Mouse (Mus musculus) heart, postnatal 0 days (tissue): ENCODE results near the gene Ugt1a6b. TPM values are rescaled to one million over a fixed set of nuclear protein-coding genes. Genes with fewer than 3 reads are reported as not detected.
"Not testable (repeated sequence)": the region's sequence is repeated elsewhere in the genome, so short reads cannot be mapped to it uniquely, and the experiment has no call there.

Source experiments
- ATAC-seq: fragments of 200-750 bp; cut with Nextera tagmentation; 2 replicates; pipeline ENCODE4 v1.8.0; 2017; ENCODE audit warnings: low read depth, moderate number of reproducible peaks, moderate library complexity; ENCODE audit not compliant: insufficient read depth
- DNase-seq: peaks from one replicate; pipeline ENCODE4 v3.0.0-alpha.2; 2016; ENCODE audit warnings: low spot score
- H3K27ac ChIP-seq: fragments of 300-500 bp; sonication (generic); 2 replicates; pipeline ENCODE4 v1.5.1; 2014; ENCODE audit warnings: low read depth, mild to moderate bottlenecking
- H3K27me3 ChIP-seq: fragments of 300-500 bp; sonication (generic); 2 replicates; pipeline ENCODE4 v1.6.1; 2014; ENCODE audit warnings: low read length, mixed read lengths; ENCODE audit not compliant: control insufficient read depth, insufficient read depth
- H3K36me3 ChIP-seq: fragments of 300-500 bp; sonication (generic); replicated peaks from 2 replicates; pipeline ENCODE4 v1.6.1; 2014; ENCODE audit warnings: low read length, mixed read lengths; ENCODE audit not compliant: control insufficient read depth, insufficient read depth
- H3K4me1 ChIP-seq: fragments of 300-500 bp; sonication (generic); 2 replicates; pipeline ENCODE4 v1.6.1; 2014; ENCODE audit warnings: antibody characterized with exemption; ENCODE audit not compliant: control insufficient read depth, insufficient read depth
- H3K4me2 ChIP-seq: fragments of 300-500 bp; sonication (generic); 2 replicates; pipeline ENCODE4 v1.6.1; 2014; ENCODE audit warnings: low read depth, mild to moderate bottlenecking, low read length, moderate library complexity
- H3K4me3 ChIP-seq: fragments of 300-500 bp; sonication (generic); 2 replicates; pipeline ENCODE4 v1.5.1; 2014; ENCODE audit warnings: low read depth, low read length
- H3K9ac ChIP-seq: fragments of 300-500 bp; sonication (generic); replicated peaks from 2 replicates; pipeline ENCODE4 v1.6.1; 2014; ENCODE audit warnings: low read depth, low read length, mixed read lengths
- H3K9me3 ChIP-seq: fragments of 300-500 bp; sonication (generic); replicated peaks from 2 replicates; pipeline ENCODE4 v1.6.1; 2016; ENCODE audit warnings: low read length; ENCODE audit not compliant: control insufficient read depth
- CTCF ChIP-seq: IDR thresholded peaks from 2 replicates; pipeline ENCODE4 v1.5.1; 2016; ENCODE audit warnings: antibody characterized with exemption, control low read depth, low read depth
- EP300 ChIP-seq: IDR thresholded peaks from 2 replicates; pipeline ENCODE4 v1.6.1; 2016; ENCODE audit warnings: antibody characterized with exemption, low read depth
- WGBS: fragments of 180-500 bp; shearing (Covaris S2); extraction: QIAGEN DNeasy Blood & Tissue Kit; methylation state at CpG from one replicate; pipeline ENCODE4 v1.1.7; 2014; 5-methylcytosine and 5-hydroxymethylcytosine counted together
- polyA plus RNA-seq: library from polyadenylated mRNA; unstranded; fragments of >200 nt; fragmentation: Nextera tagmentation; extraction: Ambion mirVana; gene quantifications from 2 replicates; pipeline ENCODE4 v1.2.1, GENCODE M21; 2015
- total RNA-seq: library from RNA; depleted of rRNA; stranded (reverse); fragments of >200 nt; gene quantifications from 2 replicates; pipeline ENCODE4 v1.2.3, GENCODE M21; 2014; ENCODE audit warnings: low replicate concordance

Ugt1a6b gene
- total and polyA plus RNA-seq, 2 experiments from 2014 or later: 0.19 TPM; not detected in 1

DNA sequence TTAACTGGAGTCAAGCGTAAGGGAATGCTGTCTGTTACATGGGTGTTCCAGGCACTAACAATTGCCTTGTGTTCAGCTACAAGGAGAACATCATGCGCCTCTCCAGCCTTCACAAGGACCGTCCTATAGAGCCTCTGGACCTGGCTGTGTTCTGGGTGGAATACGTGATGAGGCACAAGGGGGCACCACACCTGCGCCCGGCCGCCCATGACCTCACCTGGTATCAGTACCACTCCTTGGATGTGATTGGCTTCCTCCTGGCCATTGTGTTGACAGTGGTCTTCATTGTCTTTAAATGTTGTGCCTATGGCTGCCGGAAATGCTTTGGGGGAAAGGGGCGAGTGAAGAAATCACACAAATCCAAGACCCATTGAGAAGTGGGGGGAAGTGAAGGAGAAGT is 115.0 kb downstream of the Ugt1a6b start:
- Histone ChIP-seq H3K27ac (no peak overlapping the region), H3K4me2 (no peak overlapping the region), H3K36me3 (no peaks in the 10 kb centered on the region), H3K27me3 (no peaks in the 10 kb centered on the region), H3K9ac (no peak overlapping the region), H3K4me3 (no peak overlapping the region), H3K4me1 (no peaks in the 10 kb centered on the region), H3K9me3 (peaks cover 42% of the 10 kb centered on the region)
- ATAC-seq: no peak
- no peak for DNase-seq
- TF ChIP-seq CTCF: no peak
- no peak for TF ChIP-seq EP300
- 64% methylated on average over 9 of the region's 9 CpGs for WGBS

DNA sequence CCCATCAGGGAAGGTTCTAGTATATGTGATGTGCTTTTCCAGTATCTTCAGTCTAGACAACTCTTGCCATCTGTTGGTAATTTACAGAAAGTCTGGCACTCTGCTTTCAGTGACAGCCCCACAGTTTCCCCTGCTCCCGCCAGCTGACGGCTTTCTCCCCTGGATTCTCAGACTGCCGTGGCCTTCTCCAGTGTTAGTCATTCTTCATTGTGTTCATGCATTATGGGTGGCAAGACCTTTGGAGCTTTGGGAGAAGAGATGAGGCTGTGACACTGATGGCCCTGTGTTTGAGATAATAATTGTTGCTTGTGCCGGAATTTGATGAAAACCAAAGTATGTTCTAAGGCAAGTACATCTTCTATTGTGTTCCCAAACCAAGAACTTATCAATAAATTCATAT is 115.5 kb downstream of the Ugt1a6b start:
- H3K27me3 ChIP-seq: no peaks in the 10 kb centered on the region
- H3K27ac ChIP-seq: no peak overlapping the region
- H3K4me1 ChIP-seq: no peaks in the 10 kb centered on the region
- no peak overlapping the region for H3K9ac ChIP-seq
- peaks cover 37% of the 10 kb centered on the region for H3K9me3 ChIP-seq
- no peaks in the 10 kb centered on the region for H3K36me3 ChIP-seq
- peak; percentile 8 for DNase-seq
- no peak for ATAC-seq
- no peak overlapping the region for H3K4me2 ChIP-seq
- TF ChIP-seq CTCF (no peak), EP300 (no peak)
- WGBS: 40% methylated on average over 4 of the region's 4 CpGs
- no peak overlapping the region for H3K4me3 ChIP-seq

DNA sequence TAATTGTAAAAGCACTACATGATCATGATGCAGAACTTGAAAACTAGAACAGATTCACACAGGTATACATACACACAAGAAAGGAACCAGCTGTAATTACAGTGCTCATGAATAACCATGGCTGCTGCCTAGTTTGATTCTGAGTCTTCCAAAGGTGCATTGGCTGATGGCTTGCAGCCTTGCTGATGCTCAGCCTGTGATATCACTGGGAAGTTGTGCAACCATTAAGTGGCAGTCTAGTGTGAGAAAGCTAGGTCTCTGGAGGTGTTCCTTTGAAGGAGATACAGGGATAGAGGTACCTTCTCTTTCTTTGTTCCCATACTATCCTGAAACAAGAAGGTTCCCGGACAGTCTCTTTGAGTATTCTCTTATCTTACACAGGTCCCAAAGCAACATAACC is 116.0 kb downstream of the Ugt1a6b start:
- H3K4me3 ChIP-seq: no peak overlapping the region
- 10% methylated on average over 1 of the region's 1 CpGs for WGBS
- TF ChIP-seq CTCF (no peak), EP300 (no peak)
- no peaks in the 10 kb centered on the region for H3K4me1 ChIP-seq
- no peak overlapping the region for H3K9ac ChIP-seq
- no peak for ATAC-seq
- H3K27ac ChIP-seq: no peak overlapping the region
- no peaks in the 10 kb centered on the region for H3K27me3 ChIP-seq
- no peaks in the 10 kb centered on the region for H3K36me3 ChIP-seq
- no peak for DNase-seq
- no peak overlapping the region for H3K4me2 ChIP-seq
- H3K9me3 ChIP-seq: peaks cover 32% of the 10 kb centered on the region

DNA sequence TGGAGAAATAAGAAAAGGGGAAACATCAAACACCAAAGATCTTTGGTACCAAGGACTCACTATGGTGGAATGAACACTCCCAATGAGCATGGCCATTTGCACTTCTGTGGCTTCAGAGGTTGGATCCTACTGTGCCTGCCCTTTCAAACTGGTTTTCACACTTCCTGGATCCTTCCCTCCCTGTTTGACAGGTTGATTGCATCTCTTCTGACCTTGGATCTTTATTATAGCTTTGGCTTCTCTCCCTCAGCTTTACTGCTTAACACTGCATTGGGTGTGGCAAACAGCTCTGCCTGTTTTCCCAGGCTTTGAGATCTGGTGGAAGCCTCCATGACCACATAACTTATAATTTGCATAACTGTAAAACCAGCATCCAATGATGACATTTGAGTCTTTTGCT is 117.3 kb downstream of the Ugt1a6b start:
- no peak for DNase-seq
- Histone ChIP-seq H3K4me1 (no peaks in the 10 kb centered on the region), H3K9ac (no peak overlapping the region), H3K27me3 (no peaks in the 10 kb centered on the region), H3K27ac (no peak overlapping the region), H3K4me2 (no peak overlapping the region), H3K9me3 (peaks cover 23% of the 10 kb centered on the region), H3K36me3 (no peaks in the 10 kb centered on the region), H3K4me3 (no peak overlapping the region)
- no peak for ATAC-seq
- TF ChIP-seq EP300 (no peak), CTCF (no peak)

DNA sequence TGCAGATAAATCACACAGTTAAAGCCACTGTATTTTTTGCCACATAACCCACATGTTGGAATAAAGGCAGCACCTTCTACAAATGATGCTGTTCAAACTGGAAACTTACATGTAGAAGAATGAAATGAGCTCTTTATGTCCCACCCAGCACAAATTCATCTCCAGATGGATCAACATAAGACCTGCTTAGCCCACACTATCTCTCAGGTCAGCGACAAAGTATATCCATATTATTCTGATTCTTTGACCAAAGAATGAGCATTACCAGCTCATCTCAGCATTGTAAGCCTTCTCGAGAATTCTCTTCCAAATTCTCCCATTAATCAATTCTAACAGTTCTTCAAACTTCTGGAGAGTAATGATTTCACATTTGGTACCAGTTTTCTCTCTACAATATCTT is 119.2 kb downstream of the Ugt1a6b start:
- DNase-seq: no peak
- WGBS: 35% methylated on average over 2 of the region's 2 CpGs
- Histone ChIP-seq H3K36me3 (no peaks in the 10 kb centered on the region), H3K27me3 (no peaks in the 10 kb centered on the region), H3K4me2 (no peak overlapping the region), H3K9me3 (peaks cover 25% of the 10 kb centered on the region), H3K4me1 (no peaks in the 10 kb centered on the region), H3K27ac (no peak overlapping the region), H3K9ac (no peak overlapping the region), H3K4me3 (no peak overlapping the region)
- no peak for ATAC-seq
- TF ChIP-seq CTCF (no peak), EP300 (no peak)

DNA sequence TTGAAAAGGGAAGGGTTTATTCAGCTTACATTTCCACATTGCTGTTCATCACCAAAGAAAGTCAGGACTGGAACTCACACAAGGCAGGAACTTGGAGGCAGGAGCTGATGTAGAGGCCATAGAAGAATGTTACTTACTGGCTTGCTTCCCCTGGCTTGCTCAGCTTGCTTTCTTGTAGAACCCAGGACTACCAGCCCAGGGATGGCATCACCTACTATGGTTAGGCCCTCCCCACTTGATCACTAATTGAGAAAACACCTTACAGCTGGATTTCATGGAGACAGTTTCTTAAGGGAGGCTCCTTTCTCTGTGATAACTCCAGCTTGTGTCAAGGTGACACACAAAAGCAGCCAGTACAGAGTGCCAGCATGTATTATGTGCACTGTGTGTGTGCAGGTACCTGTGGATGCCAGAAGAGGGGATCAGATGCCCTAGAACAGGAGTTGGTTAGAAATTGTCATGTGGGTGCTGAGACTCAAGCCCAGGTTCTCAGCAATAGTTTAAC is 120.0 kb downstream of the Ugt1a6b start:
- not testable (repeated sequence) for ATAC-seq, H3K4me2 ChIP-seq, H3K27ac ChIP-seq, H3K27me3 ChIP-seq, H3K4me1 ChIP-seq, H3K9ac ChIP-seq, H3K4me3 ChIP-seq, H3K36me3 ChIP-seq, DNase-seq
- peaks cover 28% of the 10 kb centered on the region for H3K9me3 ChIP-seq
